Mouse (Mus musculus): ENCODE results near the gene Ppp3ca.

GRCm38 (mm10) chr3:136693547-136693946 is 23.6 kb downstream of the Ppp3ca start:
- TF ChIP-seq CTCF (IDR thresholded peaks at IDR 0.05; ENCODE audit: low read depth, low read length), result no peak
- TF ChIP-seq POLR2A (IDR thresholded peaks at IDR 0.05; ENCODE audit: borderline replicate concordance, low read depth, low read length), result no peak

Measured in bone marrow macrophage, adult 2 months (primary cell).